Mouse (Mus musculus): ENCODE measurements at regions not wholly inside any gene's neighbourhood (a gene's known extent, or its start where the extent isn't known, plus 50 kb on each side); places are given as distances from the start of the nearest gene placed in this dataset.

GRCm38 (mm10) chr7:83020584-83020983, 153.5 kb downstream of the Mex3b start:
- no peak for ATAC-seq (replicated peaks; ENCODE audit: poor library complexity)

- peak; percentile 66 for ATAC-seq (replicated peaks; ENCODE audit: poor library complexity)
Observed at GRCm38 (mm10) chr7:83023990-83024389, 156.9 kb downstream of the Mex3b start.

GRCm38 (mm10) chr7:83031101-83031500, 164.0 kb downstream of the Mex3b start:
- peak; percentile 77 for ATAC-seq (replicated peaks; ENCODE audit: poor library complexity)

GRCm38 (mm10) chr7:83032025-83032424, 164.9 kb downstream of the Mex3b start:
- ATAC-seq (replicated peaks; ENCODE audit: poor library complexity), result no peak

- no peak for ATAC-seq (replicated peaks; ENCODE audit: poor library complexity)
Observed at GRCm38 (mm10) chr7:83032924-83033323, 165.8 kb downstream of the Mex3b start.

GRCm38 (mm10) chr7:83035190-83035589, 168.1 kb downstream of the Mex3b start:
- peak; percentile 69 for ATAC-seq (replicated peaks; ENCODE audit: poor library complexity)

GRCm38 (mm10) chr7:83036397-83036796, 169.3 kb downstream of the Mex3b start:
- ATAC-seq (replicated peaks; ENCODE audit: poor library complexity), result no peak

- ATAC-seq (replicated peaks; ENCODE audit: poor library complexity), result no peak
Observed at GRCm38 (mm10) chr7:83037100-83037499, 170.0 kb downstream of the Mex3b start.

- no peak for ATAC-seq (replicated peaks; ENCODE audit: poor library complexity)
Observed at GRCm38 (mm10) chr7:83037714-83038113, 170.6 kb downstream of the Mex3b start.

- ATAC-seq (replicated peaks; ENCODE audit: poor library complexity), result no peak
Observed at GRCm38 (mm10) chr7:83043746-83044145, 176.6 kb downstream of the Mex3b start.

- ATAC-seq (replicated peaks; ENCODE audit: poor library complexity), result no peak
Observed at GRCm38 (mm10) chr7:83045266-83045665, 178.1 kb downstream of the Mex3b start.

GRCm38 (mm10) chr7:83050011-83050410, 182.9 kb downstream of the Mex3b start:
- no peak for ATAC-seq (replicated peaks; ENCODE audit: poor library complexity)

- peak; percentile 87 for ATAC-seq (replicated peaks; ENCODE audit: poor library complexity)
Observed at GRCm38 (mm10) chr7:83050833-83051497, 183.8 kb downstream of the Mex3b start.

- ATAC-seq (replicated peaks; ENCODE audit: poor library complexity), result no peak
Observed at GRCm38 (mm10) chr7:83056101-83056935, 189.2 kb downstream of the Mex3b start.

GRCm38 (mm10) chr7:83060318-83060717, 193.2 kb downstream of the Mex3b start:
- peak; percentile 12; the same call in 1 of the 2 replicates for ATAC-seq (replicated peaks; ENCODE audit: poor library complexity)

GRCm38 (mm10) chr7:83060733-83061132, 193.6 kb downstream of the Mex3b start:
- ATAC-seq (replicated peaks; ENCODE audit: poor library complexity), result peak; percentile 69

GRCm38 (mm10) chr7:83061197-83061893, 194.2 kb downstream of the Mex3b start:
- ATAC-seq (replicated peaks; ENCODE audit: poor library complexity), result no peak

GRCm38 (mm10) chr7:83061894-83062477, 194.9 kb downstream of the Mex3b start:
- peak; percentile 65 for ATAC-seq (replicated peaks; ENCODE audit: poor library complexity)

GRCm38 (mm10) chr7:83063559-83063958, 196.4 kb downstream of the Mex3b start:
- no peak for ATAC-seq (replicated peaks; ENCODE audit: poor library complexity)

GRCm38 (mm10) chr7:83065341-83065740, 198.2 kb downstream of the Mex3b start:
- no peak for ATAC-seq (replicated peaks; ENCODE audit: poor library complexity)

GRCm38 (mm10) chr7:83074399-83074970, 207.4 kb downstream of the Mex3b start:
- peak; percentile 14; the same call in 1 of the 2 replicates for ATAC-seq (replicated peaks; ENCODE audit: poor library complexity)

Measured in megakaryocyte progenitor cell, adult 5-6 weeks (primary cell).